Mouse (Mus musculus) lung, embryonic 14.5 days (tissue): ENCODE results near the gene Ak9. TPM values are rescaled to one million over a fixed set of nuclear protein-coding genes. Genes with fewer than 3 reads are reported as not detected.

Experiments
- ATAC-seq: fragments of 200-750 bp; cut with Nextera tagmentation; 2 replicates; pipeline ENCODE4 v1.8.0; 2017; ENCODE audit warnings: mild to moderate bottlenecking, moderate TSS enrichment, moderate library complexity; ENCODE audit not compliant: insufficient read depth
- DNase-seq: peaks from one replicate; pipeline ENCODE4 v3.0.0-alpha.2; 2015
- H3K27ac ChIP-seq: fragments of 300-500 bp; sonication (generic); 2 replicates; pipeline ENCODE4 v1.5.1; 2014; ENCODE audit warnings: low read depth, mild to moderate bottlenecking, moderate library complexity
- H3K27me3 ChIP-seq: fragments of 300-500 bp; sonication (generic); 2 replicates; pipeline ENCODE4 v1.6.1; 2014; ENCODE audit warnings: low read length, control low read depth; ENCODE audit not compliant: insufficient read depth
- H3K36me3 ChIP-seq: fragments of 300-500 bp; sonication (generic); 2 replicates; pipeline ENCODE4 v1.6.1; 2014; ENCODE audit warnings: control low read depth; ENCODE audit not compliant: insufficient read depth
- H3K4me1 ChIP-seq: fragments of 300-500 bp; sonication (generic); 2 replicates; pipeline ENCODE4 v1.6.1; 2014; ENCODE audit warnings: antibody characterized with exemption, control low read depth; ENCODE audit not compliant: insufficient read depth
- H3K4me2 ChIP-seq: fragments of 300-500 bp; sonication (generic); 2 replicates; pipeline ENCODE4 v1.6.1; 2014; ENCODE audit warnings: mild to moderate bottlenecking
- H3K4me3 ChIP-seq: fragments of 300-500 bp; sonication (generic); 2 replicates; pipeline ENCODE4 v1.5.1; 2014; ENCODE audit warnings: low read depth, low read length
- H3K9ac ChIP-seq: fragments of 300-500 bp; sonication (generic); 2 replicates; pipeline ENCODE4 v1.6.1; 2014
- H3K9me3 ChIP-seq: fragments of 300-500 bp; sonication (generic); 2 replicates; pipeline ENCODE4 v1.6.1; 2016; ENCODE audit warnings: low read depth, low read length, control low read depth
- CTCF ChIP-seq: IDR thresholded peaks from 2 replicates; pipeline ENCODE4 v1.5.1; 2016; ENCODE audit warnings: antibody characterized with exemption, low read depth
- WGBS: fragments of 180-500 bp; shearing (Covaris S2); extraction: QIAGEN DNeasy Blood & Tissue Kit; methylation state at CpG from one replicate; pipeline ENCODE4 v1.1.7; 2014; 5-methylcytosine and 5-hydroxymethylcytosine counted together
- polyA plus RNA-seq: library from polyadenylated mRNA; unstranded; fragments of >200 nt; fragmentation: Nextera tagmentation; extraction: Ambion mirVana; gene quantifications from 2 replicates; pipeline ENCODE4 v1.2.1, GENCODE M21; 2014

The Ak9 gene
- polyA plus RNA-seq, 1 experiment from 2014 or later = not detected

DNA sequence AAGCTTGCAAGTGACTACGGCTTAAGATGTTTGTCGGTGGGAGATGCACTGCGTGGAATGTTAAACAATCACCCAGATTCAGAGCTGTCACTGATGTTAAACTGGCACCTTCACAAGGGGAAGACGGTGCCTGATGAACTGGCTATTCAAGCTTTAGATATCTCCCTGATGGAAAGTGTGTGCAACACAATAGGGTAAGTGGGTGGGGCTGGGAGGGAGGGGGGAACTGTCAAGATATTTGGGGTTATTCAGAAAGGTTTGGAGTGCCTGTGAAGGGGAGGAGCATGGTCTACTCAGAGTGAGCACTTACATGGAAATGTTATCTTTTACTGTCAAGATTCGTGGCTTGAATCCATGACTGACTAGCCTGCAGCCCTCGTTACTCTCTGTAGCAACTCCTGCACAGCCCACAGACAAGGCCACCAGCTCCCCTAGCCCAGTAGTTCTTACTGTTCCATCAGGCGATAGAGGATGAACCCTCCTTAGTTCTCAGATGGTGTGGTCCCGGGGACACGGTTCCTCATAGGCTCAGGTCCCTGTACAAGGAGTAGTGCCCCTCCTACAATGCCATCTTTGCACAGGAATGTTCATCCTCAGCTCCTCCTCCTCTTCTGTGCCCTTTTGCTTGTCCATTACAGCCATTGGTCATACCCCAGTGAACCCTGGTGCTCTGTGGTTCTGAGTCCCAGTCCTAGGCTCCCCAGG, 116.9 kb downstream of the Ak9 start:
- 45% methylated on average over 9 of the region's 9 CpGs for WGBS
- Histone ChIP-seq H3K4me3 (no peak overlapping the region), H3K4me2 (no peak overlapping the region), H3K4me1 (no peaks in the 10 kb centered on the region), H3K27ac (no peak overlapping the region), H3K36me3 (no peaks in the 10 kb centered on the region), H3K9ac (no peak overlapping the region), H3K9me3 (peaks cover 6% of the 10 kb centered on the region; the same call in 1 of the 2 replicates), H3K27me3 (no peaks in the 10 kb centered on the region)
- no peak for TF ChIP-seq CTCF
- ATAC-seq = no peak
- DNase-seq = no peak

DNA sequence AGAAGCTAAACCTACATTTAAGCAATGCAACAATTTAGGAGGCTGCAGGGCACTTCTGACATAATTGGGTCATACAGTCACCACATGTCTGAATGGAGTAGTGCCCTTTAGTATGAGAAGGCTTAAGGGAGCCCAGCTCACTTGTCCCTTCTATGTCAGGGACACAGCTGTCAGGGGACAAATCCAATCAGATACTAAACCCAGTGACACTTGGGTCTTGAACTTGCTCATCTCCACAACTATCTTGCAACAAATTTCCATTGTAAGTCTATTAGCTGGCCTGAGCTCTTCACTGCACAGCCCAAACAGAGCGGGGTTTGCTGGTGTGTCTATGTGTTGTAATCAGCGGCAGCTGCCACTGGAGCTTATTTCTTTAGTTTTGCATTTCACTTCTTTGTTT, 119.9 kb downstream of the Ak9 start:
- Histone ChIP-seq H3K27me3 (no peaks in the 10 kb centered on the region), H3K4me1 (no peaks in the 10 kb centered on the region), H3K27ac (no peak overlapping the region), H3K9ac (no peak overlapping the region), H3K4me3 (no peak overlapping the region), H3K4me2 (no peak overlapping the region), H3K36me3 (no peaks in the 10 kb centered on the region), H3K9me3 (no peaks in the 10 kb centered on the region)
- ATAC-seq (no peak), DNase-seq (no peak)
- no peak for TF ChIP-seq CTCF
- WGBS = 80% methylated on average over 2 of the region's 2 CpGs

- no peak overlapping the region for H3K4me3 ChIP-seq
- H3K4me1 ChIP-seq = no peaks in the 10 kb centered on the region
- no peak for TF ChIP-seq CTCF
- H3K36me3 ChIP-seq = no peaks in the 10 kb centered on the region
- ATAC-seq (no peak), DNase-seq (no peak)
- H3K9me3 ChIP-seq = no peaks in the 10 kb centered on the region
- no peak overlapping the region for H3K27ac ChIP-seq
- H3K4me2 ChIP-seq = no peak overlapping the region
- no peak overlapping the region for H3K9ac ChIP-seq
- no peaks in the 10 kb centered on the region for H3K27me3 ChIP-seq
- WGBS = 44% methylated on average over 6 of the region's 6 CpGs
These were observed 122.6 kb downstream of the Ak9 start for GRCm38 (mm10) chr10:41426368-41426767.

DNA sequence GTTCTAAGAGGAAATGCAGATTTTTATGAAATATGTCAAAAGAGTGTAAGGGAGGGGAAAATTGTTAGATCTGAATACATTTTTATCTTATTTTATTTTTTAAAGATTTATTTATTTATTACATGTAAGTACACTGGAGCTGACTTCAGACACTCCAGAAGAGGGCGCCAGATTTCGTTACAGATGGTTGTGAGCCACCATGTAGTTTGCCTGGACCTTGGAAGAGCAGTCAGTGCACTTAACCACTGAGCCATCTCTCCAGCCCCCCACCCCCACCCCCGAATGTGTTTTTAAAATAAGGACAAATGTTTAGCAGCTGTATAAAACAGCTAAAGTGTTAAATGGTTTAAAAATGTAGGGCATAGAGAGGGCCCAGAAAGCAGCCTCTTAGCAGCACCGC, 130.8 kb downstream of the Ak9 start:
- no peaks in the 10 kb centered on the region for H3K9me3 ChIP-seq
- no peaks in the 10 kb centered on the region for H3K27me3 ChIP-seq
- no peaks in the 10 kb centered on the region for H3K4me1 ChIP-seq
- no peak overlapping the region for H3K4me2 ChIP-seq
- no peak overlapping the region for H3K9ac ChIP-seq
- no peak for ATAC-seq
- TF ChIP-seq CTCF = peak; percentile 70
- H3K27ac ChIP-seq = no peak overlapping the region
- no peaks in the 10 kb centered on the region for H3K36me3 ChIP-seq
- no peak overlapping the region for H3K4me3 ChIP-seq
- 26% methylated on average over 4 of the region's 4 CpGs for WGBS
- peak; percentile 77 for DNase-seq

GRCm38 (mm10) chr10:41435141-41435540, 131.4 kb downstream of the Ak9 start:
- H3K4me1 ChIP-seq = no peaks in the 10 kb centered on the region
- H3K36me3 ChIP-seq = no peaks in the 10 kb centered on the region
- H3K9ac ChIP-seq = no peak overlapping the region
- no peak overlapping the region for H3K27ac ChIP-seq
- TF ChIP-seq CTCF = no peak
- H3K4me2 ChIP-seq = no peak overlapping the region
- ATAC-seq = no peak
- H3K27me3 ChIP-seq = no peaks in the 10 kb centered on the region
- peak; percentile 4 for DNase-seq
- no peaks in the 10 kb centered on the region for H3K9me3 ChIP-seq
- H3K4me3 ChIP-seq = no peak overlapping the region
- WGBS = 20% methylated on average over 3 of the region's 3 CpGs

DNA sequence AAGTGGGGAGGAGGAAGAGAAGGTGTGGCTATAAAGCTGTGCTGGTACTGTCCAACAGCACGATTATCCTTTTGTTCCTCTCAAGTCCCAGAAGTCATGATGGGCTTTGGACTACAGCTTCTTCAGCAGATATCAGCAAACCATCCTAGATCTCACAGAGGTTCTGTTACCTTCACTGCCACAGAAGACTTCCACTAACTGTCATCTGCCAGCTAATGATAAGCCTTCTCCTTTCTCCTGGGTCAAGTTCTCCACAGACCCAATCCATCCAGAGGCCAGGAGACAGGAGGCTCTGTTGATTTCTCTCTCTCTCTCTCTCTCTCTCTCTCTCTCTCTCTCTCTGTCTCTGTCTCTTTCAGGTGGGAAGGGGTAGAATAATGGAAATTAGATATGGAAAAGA, 144.4 kb downstream of the Ak9 start:
- Histone ChIP-seq H3K36me3 (peaks cover 12% of the 10 kb centered on the region), H3K27ac (no peak overlapping the region), H3K4me2 (no peak overlapping the region), H3K4me1 (peaks cover 7% of the 10 kb centered on the region), H3K4me3 (no peak overlapping the region), H3K9me3 (no peaks in the 10 kb centered on the region), H3K9ac (no peak overlapping the region), H3K27me3 (no peaks in the 10 kb centered on the region)
- no peak for DNase-seq
- 76% methylated on average over 1 of the region's 1 CpGs for WGBS
- no peak for ATAC-seq
- TF ChIP-seq CTCF = no peak

DNA sequence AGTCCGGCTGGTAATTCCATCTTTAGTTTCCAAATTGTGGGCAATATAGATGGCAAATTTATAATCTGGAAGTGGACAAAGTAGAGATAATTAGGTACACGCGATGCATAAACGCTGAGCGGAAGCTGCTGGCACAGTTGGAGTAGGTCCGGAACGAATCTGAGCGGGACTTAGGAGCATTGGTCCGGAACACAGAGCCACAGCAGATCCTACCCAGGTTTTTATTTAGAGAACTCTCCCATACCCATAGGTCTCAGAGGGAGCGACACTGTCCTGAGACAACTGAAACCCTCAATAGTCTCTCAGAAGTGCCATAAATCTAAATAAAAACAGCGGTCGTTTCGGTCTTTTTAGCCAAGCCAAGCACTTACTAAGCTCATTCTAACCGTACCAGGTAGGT, 145.9 kb downstream of the Ak9 start:
- Histone ChIP-seq H3K4me1 (peaks cover 7% of the 10 kb centered on the region), H3K27ac (peak overlapping the region; percentile 72), H3K9ac (peak overlapping the region; percentile 74), H3K4me2 (peak overlapping the region; percentile 82), H3K27me3 (no peaks in the 10 kb centered on the region), H3K9me3 (no peaks in the 10 kb centered on the region), H3K4me3 (peak overlapping the region; percentile 89), H3K36me3 (peaks cover 24% of the 10 kb centered on the region)
- no peak for TF ChIP-seq CTCF
- peak; percentile 51 for DNase-seq
- 14% methylated on average over 14 of the region's 14 CpGs for WGBS
- ATAC-seq = peak; percentile 69
